Mouse (Mus musculus): ENCODE data around the gene Snx9.

GRCm38 (mm10) chr17:5877611-5878157, 36.6 kb downstream of the Snx9 start:
- TF ChIP-seq TAL1 (IDR thresholded peaks at IDR 0.05; ENCODE audit: low read length) = no peak
- TF ChIP-seq GATA1 (IDR thresholded peaks at IDR 0.05; ENCODE audit: low read length) = no peak

Data from erythroblast, embryonic 14.5 days (primary cell).